Mouse (Mus musculus) E14TG2a.4 (cell line): ENCODE measurements around the gene Bex2.
"Not testable (repeated sequence)": the region's sequence is repeated elsewhere in the genome, so short reads cannot be mapped to it uniquely, and the experiment has no call there.

Source experiments
- CTCF ChIP-seq: conservative IDR thresholded peaks from 2 replicates; pipeline ENCODE4 v1.5.1; 2014; ENCODE audit warnings: low read length
- NANOG ChIP-seq: IDR thresholded peaks from 2 replicates; pipeline ENCODE4 v1.6.1; 2014; ENCODE audit warnings: borderline replicate concordance, low read length, mixed read lengths
- POU5F1 ChIP-seq: IDR thresholded peaks from 2 replicates; pipeline ENCODE4 v1.6.1; 2014; ENCODE audit warnings: low read length, borderline replicate concordance

GRCm38 (mm10) chrX:136032799-136033763, 35.0 kb downstream of the Bex2 start, which contains the start of gene Arxes1:
- TF ChIP-seq CTCF, NANOG, POU5F1: not testable (repeated sequence)
